Mouse (Mus musculus) heart, adult 18-20 months (tissue): ENCODE measurements around the gene Rem2. TPM values are rescaled to one million over a fixed set of nuclear protein-coding genes. Genes with fewer than 3 reads are reported as not detected.

Source experiments
- DNase-seq, 2 experiments: peaks; one replicate each; pipeline ENCODE4 v3.0.0; 2021 to 2022; ENCODE audit warnings: mixed read lengths in 1 of 2
- total RNA-seq, 2 experiments: library from RNA; stranded (reverse); gene quantifications; 2 replicates each; pipeline ENCODE4 v1.2.3; 2021

Rem2 gene
- total RNA-seq, 2 experiments from 2014 or later, result not detected

- DNase-seq, result peak; percentile 85 to 88
Measured at GRCm38 (mm10) chr14:54443712-54444618, 31.9 kb upstream of the Rem2 start.

GRCm38 (mm10) chr14:54445476-54445875 is 30.4 kb upstream of the Rem2 start:
- DNase-seq, result no peak

- no peak for DNase-seq
Measured at GRCm38 (mm10) chr14:54453566-54453965, 22.3 kb upstream of the Rem2 start.

GRCm38 (mm10) chr14:54454669-54455528 is 21.0 kb upstream of the Rem2 start:
- DNase-seq, result no peak

DNA sequence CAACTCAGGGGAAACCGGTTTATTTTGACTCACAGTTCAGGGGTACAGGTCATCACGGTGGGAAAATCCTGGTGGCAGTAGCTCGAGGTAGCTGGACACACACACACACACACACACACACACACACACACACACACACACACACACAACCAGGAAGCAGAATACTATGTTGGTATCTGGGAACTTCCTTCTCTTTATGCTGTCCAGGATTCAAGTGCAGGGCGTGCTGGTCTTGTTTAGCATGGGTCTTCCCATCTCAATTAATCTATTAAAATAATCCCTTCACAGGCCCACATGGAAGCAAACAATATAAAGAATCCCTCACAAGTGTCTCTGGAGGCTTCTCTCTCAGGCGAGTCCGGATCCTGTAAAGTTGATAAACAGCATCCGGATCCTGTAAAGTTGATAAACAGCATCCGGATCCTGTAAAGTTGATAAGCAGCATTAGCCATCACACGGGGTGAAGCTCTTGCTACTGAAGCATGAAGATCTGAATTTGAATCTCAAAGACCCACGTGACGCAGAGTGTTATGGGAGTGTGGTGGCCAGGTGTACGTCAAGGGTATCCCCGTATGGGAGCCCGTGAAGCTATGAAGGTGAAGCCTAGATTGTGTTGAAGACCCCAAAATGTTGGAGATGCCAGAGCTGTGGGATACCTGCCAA is 17.9 kb upstream of the Rem2 start:
- DNase-seq, result no peak

DNA sequence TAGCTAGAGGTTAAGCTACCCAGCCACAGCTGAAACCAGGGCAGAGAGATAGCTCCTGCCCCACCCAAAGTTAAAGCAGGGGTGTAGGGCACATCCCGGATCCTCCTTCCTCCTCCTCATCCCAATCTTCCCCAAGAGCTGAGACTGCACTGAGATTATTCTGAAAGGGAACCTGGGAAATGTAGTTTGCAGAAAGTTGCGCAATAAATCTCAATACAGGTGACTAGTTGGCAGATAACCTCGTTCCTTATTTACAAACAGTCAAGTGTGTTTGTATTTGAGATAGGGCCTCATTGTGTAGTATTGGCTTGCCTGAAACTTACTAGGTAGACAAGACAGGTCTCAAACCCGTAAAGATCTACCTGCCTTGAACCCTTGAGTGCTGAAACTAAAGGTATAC is 13.8 kb upstream of the Rem2 start:
- no peak for DNase-seq

GRCm38 (mm10) chr14:54463108-54463958 is 12.6 kb upstream of the Rem2 start:
- no peak for DNase-seq

GRCm38 (mm10) chr14:54463959-54464292 is 12.0 kb upstream of the Rem2 start, which contains the start of gene Lrp10:
Lrp10 (plus strand) TSS chr14:54464137.
- peak; percentile 92 for DNase-seq

GRCm38 (mm10) chr14:54464293-54465005 is 11.5 kb upstream of the Rem2 start:
- DNase-seq, result peak; percentile 72 to 75

GRCm38 (mm10) chr14:54471467-54471866 is 4.4 kb upstream of the Rem2 start:
- DNase-seq, result no peak

DNA sequence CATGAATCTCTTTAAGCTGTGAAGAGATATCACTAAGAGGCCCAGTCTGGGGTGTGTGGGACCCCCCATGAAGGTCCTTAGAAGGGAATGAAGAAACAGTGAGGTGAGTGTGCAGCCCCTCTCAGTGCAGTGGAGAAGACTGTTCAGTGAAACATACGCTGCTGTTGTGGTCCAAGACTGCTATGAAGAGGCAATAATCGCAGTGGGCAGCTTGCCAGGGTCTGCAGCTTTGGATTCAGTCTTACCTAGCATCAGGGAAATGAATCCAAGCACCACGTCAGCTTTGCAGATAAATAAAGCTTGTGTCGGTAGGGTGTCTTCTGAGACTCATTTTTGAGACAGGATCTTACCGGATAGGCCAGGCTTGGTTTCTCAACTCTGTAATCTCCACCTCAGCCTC is 3.2 kb upstream of the Rem2 start:
- no peak for DNase-seq

DNA sequence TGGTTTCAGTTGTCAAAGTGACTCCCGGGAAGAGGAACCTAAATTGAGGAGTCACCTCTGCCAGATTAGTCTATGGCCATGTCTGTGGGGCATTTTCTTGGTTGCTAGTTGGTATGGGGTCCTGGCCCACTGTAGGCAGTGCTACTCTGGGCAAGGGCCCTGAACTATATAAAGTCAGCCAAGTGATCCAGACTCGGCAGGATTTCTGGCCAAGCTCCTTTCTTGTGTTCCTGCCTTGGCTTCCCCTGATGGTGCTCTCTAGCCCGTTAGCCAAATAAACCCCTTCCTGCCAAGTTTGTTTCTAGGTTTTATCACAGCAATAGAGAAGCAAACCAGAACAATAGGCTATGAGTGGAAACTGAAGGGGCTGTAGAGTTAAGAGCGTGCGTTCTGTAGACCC is 1.2 kb upstream of the Rem2 start:
- no peak for DNase-seq

- DNase-seq, result no peak
Measured at GRCm38 (mm10) chr14:54477172-54477909, 1.4 kb downstream of the Rem2 start.

GRCm38 (mm10) chr14:54479451-54479920 is 3.6 kb downstream of the Rem2 start:
- DNase-seq, result no peak

- no peak for DNase-seq
Measured at GRCm38 (mm10) chr14:54480673-54481072, 4.8 kb downstream of the Rem2 start.

DNA sequence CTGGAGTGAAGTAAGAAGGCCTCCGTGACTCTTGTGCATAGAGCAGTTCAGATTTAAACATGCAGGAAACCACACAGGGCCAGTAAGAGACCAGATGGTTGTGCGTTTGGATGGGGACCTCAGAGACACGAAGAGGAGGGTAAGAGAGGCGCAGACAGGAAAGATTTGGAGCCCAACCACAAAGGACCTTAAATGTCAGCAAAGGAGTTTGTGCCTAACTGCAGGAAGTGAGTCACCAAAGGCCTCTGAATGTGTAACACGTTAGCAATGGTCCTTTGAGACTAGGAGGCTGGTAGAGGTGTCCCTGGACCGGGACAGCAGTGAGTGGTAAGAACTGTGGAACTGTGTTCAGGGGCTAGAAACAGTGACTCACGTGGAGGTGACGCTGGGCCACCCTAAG is 5.5 kb downstream of the Rem2 start:
- no peak for DNase-seq

GRCm38 (mm10) chr14:54482498-54482897 is 6.6 kb downstream of the Rem2 start:
- DNase-seq, result peak in 1 of 2 experiments; percentile 35

DNA sequence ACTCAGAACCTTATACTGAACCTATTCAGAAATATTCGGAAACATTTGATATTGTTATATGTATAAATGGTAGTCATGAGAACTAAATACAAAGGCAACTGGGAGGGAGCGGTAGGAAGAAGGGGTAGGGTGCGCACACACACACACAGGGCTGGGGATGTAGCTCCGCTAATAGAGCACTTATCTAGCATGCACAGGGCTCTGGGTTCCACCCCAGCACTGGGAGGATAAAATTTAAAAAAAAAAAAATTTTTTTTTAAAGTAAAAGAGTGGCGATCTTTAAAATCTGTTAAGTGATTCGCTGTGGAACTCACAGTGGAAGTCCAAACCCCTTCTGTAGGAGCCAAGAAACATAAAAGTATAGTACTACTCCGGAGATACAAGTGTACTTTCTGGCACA is 10.0 kb downstream of the Rem2 start:
- DNase-seq, result no peak

- no peak for DNase-seq
Measured at GRCm38 (mm10) chr14:54487732-54488131, 11.8 kb downstream of the Rem2 start.

- DNase-seq, result no peak
Measured at GRCm38 (mm10) chr14:54488350-54488749, 12.4 kb downstream of the Rem2 start.
